Mouse (Mus musculus): ENCODE measurements around the gene Arhgef40. TPM values are rescaled to one million over a fixed set of nuclear protein-coding genes. Genes with fewer than 3 reads are reported as not detected.
"Not testable (repeated sequence)": the region's sequence is repeated elsewhere in the genome, so short reads cannot be mapped to it uniquely, and the experiment has no call there.

Arhgef40 gene
- polyA plus RNA-seq, 1 experiment from 2014 or later: 52.0 TPM

DNA sequence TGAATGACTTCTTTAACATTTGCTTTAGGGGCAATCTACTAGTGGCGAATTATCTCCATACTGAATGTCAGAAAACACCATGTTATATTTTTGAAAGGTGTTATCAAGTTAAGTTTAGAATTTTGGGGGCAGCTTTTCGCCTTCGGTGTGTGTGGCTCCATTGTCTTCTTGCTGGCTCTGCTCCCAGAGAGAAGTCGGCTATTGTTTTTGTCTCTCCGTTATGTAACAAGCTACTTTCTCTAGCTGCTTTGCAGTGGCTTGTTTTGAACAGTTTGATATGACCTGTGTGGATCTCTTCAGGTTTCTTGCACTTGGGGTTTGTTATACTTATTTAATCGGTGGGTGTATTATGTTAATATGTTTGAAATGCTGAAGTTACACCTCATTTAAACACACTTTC lies 58.9 kb downstream of the Arhgef40 start:
- H3K9me3 ChIP-seq (ENCODE audit: control insufficient read depth, low read length): no peaks in the 10 kb centered on the region
- H3K4me2 ChIP-seq (ENCODE audit: low read depth, low read length): no peak overlapping the region
- no peak for ATAC-seq
- H3K4me1 ChIP-seq (ENCODE audit: control insufficient read depth, insufficient read depth, low read length): peaks cover 3% of the 10 kb centered on the region; the same call in 1 of the 2 replicates
- no peak overlapping the region for H3K4me3 ChIP-seq (ENCODE audit: low read length)
- WGBS: 77% methylated on average over 6 of the region's 6 CpGs
- no peaks in the 10 kb centered on the region for H3K36me3 ChIP-seq (ENCODE audit: control insufficient read depth, insufficient read depth, low read length)
- H3K9ac ChIP-seq (ENCODE audit: low read depth, low read length): no peak overlapping the region
- H3K27me3 ChIP-seq (replicated peaks; ENCODE audit: control insufficient read depth, insufficient read depth, low read length): no peaks in the 10 kb centered on the region
- H3K27ac ChIP-seq (ENCODE audit: low read length): no peak overlapping the region

DNA sequence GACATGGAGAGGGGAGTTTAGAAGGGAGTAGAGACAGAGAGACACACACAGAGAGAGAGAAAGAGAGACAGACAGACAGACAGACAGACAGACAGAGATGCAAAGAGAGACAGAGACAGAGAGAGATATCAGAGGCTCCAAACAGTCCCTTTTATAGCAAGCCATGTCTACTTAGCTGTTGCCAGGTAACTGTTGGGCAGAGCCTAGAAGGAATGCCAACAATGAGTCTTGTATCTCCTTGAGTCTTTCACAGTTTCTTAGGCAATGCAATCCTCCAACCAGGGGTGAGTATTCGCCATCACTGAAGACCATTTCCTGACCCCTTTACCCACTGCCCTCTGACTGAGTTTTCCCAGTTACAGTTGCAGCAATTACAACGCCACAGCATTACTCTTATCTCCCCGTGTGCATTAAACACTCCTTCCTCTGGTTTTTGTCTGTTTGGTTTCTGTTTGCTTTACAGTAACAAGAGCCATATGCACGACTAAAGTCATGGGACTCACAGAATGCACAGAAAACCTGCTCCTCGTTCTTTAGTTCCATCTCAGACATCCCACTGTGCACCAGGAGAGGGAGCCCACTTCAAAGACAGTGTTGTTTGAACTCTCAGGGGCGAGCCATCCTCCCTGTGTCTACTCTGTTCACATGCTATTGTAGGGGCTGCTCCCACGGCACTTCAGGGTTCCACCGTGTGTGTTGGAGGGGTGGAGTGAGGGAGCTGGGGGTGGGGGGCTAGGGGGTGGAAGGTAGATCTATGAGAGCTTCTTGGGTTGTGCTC lies 60.6 kb downstream of the Arhgef40 start:
- Histone ChIP-seq H3K4me1 (ENCODE audit: control insufficient read depth, insufficient read depth, low read length) (no peaks in the 10 kb centered on the region), H3K4me2 (ENCODE audit: low read depth, low read length) (no peak overlapping the region), H3K27ac (ENCODE audit: low read length) (no peak overlapping the region), H3K36me3 (ENCODE audit: control insufficient read depth, insufficient read depth, low read length) (no peaks in the 10 kb centered on the region), H3K9ac (ENCODE audit: low read depth, low read length) (no peak overlapping the region), H3K4me3 (ENCODE audit: low read length) (no peak overlapping the region), H3K9me3 (ENCODE audit: control insufficient read depth, low read length) (no peaks in the 10 kb centered on the region), H3K27me3 (replicated peaks; ENCODE audit: control insufficient read depth, insufficient read depth, low read length) (no peaks in the 10 kb centered on the region)
- 7% methylated on average over 8 of the region's 8 CpGs for WGBS
- peak; percentile 81 for ATAC-seq

DNA sequence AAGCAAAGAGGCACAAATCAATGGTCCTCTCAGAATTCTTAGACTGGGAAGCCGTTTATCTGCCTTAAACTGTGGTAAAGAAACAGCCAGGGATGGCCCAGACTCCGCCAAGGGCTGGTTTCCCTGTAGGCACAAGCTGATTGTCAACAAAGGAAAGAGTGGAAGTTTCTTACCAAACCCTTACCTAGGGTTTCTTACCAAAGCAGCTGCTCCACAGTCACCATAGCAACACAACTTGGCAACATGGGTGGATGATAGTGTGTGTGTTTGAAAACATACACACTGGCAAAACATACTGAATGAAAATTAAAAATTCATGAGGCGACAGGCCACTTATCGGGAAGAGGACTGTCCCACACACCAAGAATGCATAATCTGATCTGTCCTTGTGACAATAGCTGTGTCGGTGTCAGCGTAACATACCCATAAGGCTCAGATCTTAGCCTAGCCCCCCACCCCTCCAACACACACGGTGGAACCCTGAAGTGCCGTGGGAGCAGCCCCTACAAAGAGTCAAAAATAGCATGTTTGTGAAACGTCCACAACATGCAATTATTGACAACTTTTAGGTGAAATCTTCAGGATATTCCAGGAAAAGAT lies 61.5 kb downstream of the Arhgef40 start:
- 79% methylated on average over 9 of the region's 9 CpGs for WGBS
- no peaks in the 10 kb centered on the region for H3K9me3 ChIP-seq (ENCODE audit: control insufficient read depth, low read length)
- no peaks in the 10 kb centered on the region for H3K36me3 ChIP-seq (ENCODE audit: control insufficient read depth, insufficient read depth, low read length)
- no peak overlapping the region for H3K27ac ChIP-seq (ENCODE audit: low read length)
- no peaks in the 10 kb centered on the region for H3K27me3 ChIP-seq (replicated peaks; ENCODE audit: control insufficient read depth, insufficient read depth, low read length)
- ATAC-seq: no peak
- no peak overlapping the region for H3K4me3 ChIP-seq (ENCODE audit: low read length)
- no peak overlapping the region for H3K4me2 ChIP-seq (ENCODE audit: low read depth, low read length)
- H3K4me1 ChIP-seq (ENCODE audit: control insufficient read depth, insufficient read depth, low read length): no peaks in the 10 kb centered on the region
- H3K9ac ChIP-seq (ENCODE audit: low read depth, low read length): no peak overlapping the region

DNA sequence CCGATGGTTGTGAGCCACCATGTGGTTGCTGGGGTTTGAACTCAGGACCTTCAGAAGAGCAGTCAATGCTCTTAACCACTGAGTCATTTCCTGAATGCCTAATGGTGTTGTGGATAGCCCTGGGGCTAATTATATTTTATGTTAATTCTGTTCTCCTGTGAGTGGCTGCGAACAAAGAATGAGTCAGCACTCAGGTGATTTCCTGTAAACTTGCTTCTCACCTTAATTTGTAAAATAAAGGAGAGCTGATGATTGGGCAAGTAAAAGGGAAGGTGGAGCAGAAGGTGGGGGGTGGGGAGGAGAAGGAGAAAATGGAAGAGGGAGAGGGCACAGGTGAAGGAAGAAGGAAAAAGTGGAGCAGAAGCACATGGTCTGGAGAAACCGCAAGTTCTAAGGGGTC lies 68.2 kb downstream of the Arhgef40 start:
- H3K4me1 ChIP-seq (ENCODE audit: control insufficient read depth, insufficient read depth, low read length); H3K9ac ChIP-seq (ENCODE audit: low read depth, low read length); H3K27ac ChIP-seq (ENCODE audit: low read length); H3K27me3 ChIP-seq (replicated peaks; ENCODE audit: control insufficient read depth, insufficient read depth, low read length); H3K9me3 ChIP-seq (ENCODE audit: control insufficient read depth, low read length); H3K4me2 ChIP-seq (ENCODE audit: low read depth, low read length); ATAC-seq; H3K36me3 ChIP-seq (ENCODE audit: control insufficient read depth, insufficient read depth, low read length); H3K4me3 ChIP-seq (ENCODE audit: low read length): not testable (repeated sequence)
- 87% methylated on average over 3 of the region's 3 CpGs for whole genome bisulfite sequencing

Other genes starting within 250 kb of the Arhgef40 start
- gene Ang4, start 211.1 kb upstream of the Arhgef40 start, polyA plus RNA-seq (2015; fragmentation: Nextera tagmentation; extraction: Ambion mirVana): 4.4 and 4.9 TPM in 2 replicates
- not detected in 2 replicates for gene AY358078, start 184.7 kb upstream of the Arhgef40 start, polyA plus RNA-seq (2015; fragmentation: Nextera tagmentation; extraction: Ambion mirVana)
- 0.26 TPM in 1 of 2 replicates, not detected in the other for gene Ear6, start 131.0 kb upstream of the Arhgef40 start, polyA plus RNA-seq (2015; fragmentation: Nextera tagmentation; extraction: Ambion mirVana)
- 50.3 and 57.1 TPM in 2 replicates for gene Mettl17, start 99.9 kb upstream of the Arhgef40 start, polyA plus RNA-seq (2015; fragmentation: Nextera tagmentation; extraction: Ambion mirVana)
- gene Slc39a2, start 91.8 kb upstream of the Arhgef40 start, polyA plus RNA-seq (2015; fragmentation: Nextera tagmentation; extraction: Ambion mirVana): 1.3 TPM in 2 replicates
- gene Ndrg2, start 70.6 kb upstream of the Arhgef40 start, polyA plus RNA-seq (2015; fragmentation: Nextera tagmentation; extraction: Ambion mirVana): 62.1 and 64.2 TPM in 2 replicates
- not detected in 2 replicates for gene Tppp2, start 66.3 kb upstream of the Arhgef40 start, polyA plus RNA-seq (2015; fragmentation: Nextera tagmentation; extraction: Ambion mirVana)
- gene Rnase13, start 61.9 kb upstream of the Arhgef40 start, polyA plus RNA-seq (2015; fragmentation: Nextera tagmentation; extraction: Ambion mirVana): not detected in 2 replicates
- 99.0 and 118 TPM in 2 replicates for gene Tmem253, start 30.9 kb downstream of the Arhgef40 start, polyA plus RNA-seq (2015; fragmentation: Nextera tagmentation; extraction: Ambion mirVana)
- 19.7 and 20.5 TPM in 2 replicates for gene Zfp219, start 36.0 kb downstream of the Arhgef40 start, polyA plus RNA-seq (2015; fragmentation: Nextera tagmentation; extraction: Ambion mirVana)
- not detected in 2 replicates for gene Olfr221, start 57.7 kb downstream of the Arhgef40 start, polyA plus RNA-seq (2015; fragmentation: Nextera tagmentation; extraction: Ambion mirVana)
- 447 and 515 TPM in 2 replicates for gene Hnrnpc, start 119.3 kb downstream of the Arhgef40 start, polyA plus RNA-seq (2015; fragmentation: Nextera tagmentation; extraction: Ambion mirVana)
- gene Rpgrip1, start 126.0 kb downstream of the Arhgef40 start, polyA plus RNA-seq (2015; fragmentation: Nextera tagmentation; extraction: Ambion mirVana): 42.9 and 48.5 TPM in 2 replicates
- 33.2 and 41.1 TPM in 2 replicates for gene Supt16, start 212.7 kb downstream of the Arhgef40 start, polyA plus RNA-seq (2015; fragmentation: Nextera tagmentation; extraction: Ambion mirVana)